8 mouse cellular contexts compared by ENCODE assay signal in the genomic region with DNA sequence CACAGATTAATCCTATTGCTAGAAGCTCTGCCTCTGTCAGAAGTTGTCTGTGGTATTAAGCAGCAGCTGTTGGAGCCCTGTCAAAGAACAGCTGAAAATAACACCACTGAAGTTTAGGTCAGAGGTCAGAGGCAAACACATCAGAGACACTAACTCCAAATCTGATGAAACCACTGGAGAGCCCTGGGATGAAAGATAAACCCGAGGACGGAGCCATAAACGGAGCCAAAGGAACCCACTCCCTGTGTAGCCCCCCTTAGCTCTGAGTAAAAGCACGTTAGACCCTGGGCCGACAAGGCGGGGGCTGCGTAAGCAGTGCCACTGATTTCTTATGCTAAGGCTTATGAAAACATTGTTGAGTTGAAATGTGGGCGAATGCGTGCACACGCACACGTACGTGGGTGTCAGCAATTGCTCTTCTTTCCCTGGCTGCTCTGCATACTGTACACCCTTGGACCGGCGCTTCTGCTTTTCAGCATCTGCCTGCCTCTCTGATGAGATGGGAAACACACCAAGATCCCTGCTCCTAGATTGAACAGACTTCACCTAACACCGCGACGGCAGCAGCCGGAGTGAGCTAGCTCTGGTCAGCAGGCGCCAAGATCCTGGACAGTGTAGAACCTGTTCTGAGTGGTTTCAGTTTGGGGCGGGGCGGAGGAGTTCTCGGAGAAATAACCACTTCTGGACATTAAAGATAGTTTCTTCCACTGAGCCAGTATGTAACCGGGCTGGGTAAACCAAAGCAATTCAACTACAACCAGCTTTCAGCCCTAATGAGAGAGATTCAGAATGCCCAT. TPM values are rescaled to one million over a fixed set of nuclear protein-coding genes. Genes with fewer than 3 reads are reported as not detected.
A peak's percentile ranks its signal among the peaks of the same experiment; 100 is the strongest.
DNase-seq lines count a peak whose midpoint lies in the region; ATAC-seq and TF ChIP-seq lines count a peak whose summit lies in the region.

No protein-coding gene starts in this region.

- H3K4me3 ChIP-seq in E14TG2a.4 (replicated peaks; ENCODE audit: low read length), result peak overlapping the region; percentile 64
- peak overlapping the region; percentile 30 for H3K4me3 ChIP-seq in cortical plate, adult 2 months (ENCODE audit: insufficient read depth, low read length)
- peak overlapping the region; percentile 14; the same call in 1 of the 2 replicates for H3K4me3 ChIP-seq in kidney, adult 2 months (ENCODE audit: insufficient read depth, low read depth, low read length)
- H3K4me3 ChIP-seq in midbrain, postnatal 0 days (ENCODE audit: low read depth, low read length), result peak overlapping the region; percentile 5; the same call in 1 of the 2 replicates

- H3K27me3 ChIP-seq in E14TG2a.4 (ENCODE audit: insufficient read depth, low read length), result peaks cover 19% of the 10 kb centered on the region
- no peaks in the 10 kb centered on the region for H3K27me3 ChIP-seq in kidney, adult 2 months (replicated peaks; ENCODE audit: control insufficient read depth, insufficient read depth, low read length)
- no peaks in the 10 kb centered on the region for H3K27me3 ChIP-seq in midbrain, postnatal 0 days (ENCODE audit: insufficient read depth, low read length)

- DNase-seq in heart, adult 8-10 months (ENCODE audit: low spot score), result peak; percentile 60
- DNase-seq in kidney, adult 2 months, result peak; percentile 89
- peak; percentile 24 for DNase-seq in liver
- DNase-seq in midbrain, postnatal 0 days (ENCODE audit: low spot score), result peak; percentile 17
- DNase-seq in thymus, postnatal 25 days, result no peak
- no peak for DNase-seq in adrenal gland, postnatal 25 days

- no peaks in the 10 kb centered on the region for H3K36me3 ChIP-seq in E14TG2a.4 (ENCODE audit: insufficient read depth, low read length)
- no peaks in the 10 kb centered on the region for H3K36me3 ChIP-seq in kidney, adult 2 months (ENCODE audit: control insufficient read depth, insufficient read depth, low read length)
- H3K36me3 ChIP-seq in midbrain, postnatal 0 days (ENCODE audit: insufficient read depth, low read length), result no peaks in the 10 kb centered on the region

- no peak for TF ChIP-seq CTCF in E14TG2a.4 (conservative IDR thresholded peaks at IDR 0.05; ENCODE audit: low read length)
- TF ChIP-seq CTCF in cortical plate, adult 2 months (IDR thresholded peaks at IDR 0.05; ENCODE audit: extremely low read depth, insufficient read depth, low read length), result no peak
- TF ChIP-seq CTCF in kidney, adult 2 months (conservative IDR thresholded peaks at IDR 0.05; ENCODE audit: insufficient read depth, insufficient read length, low read depth, low read length), result no peak
- no peak for TF ChIP-seq CTCF in midbrain, postnatal 0 days (IDR thresholded peaks at IDR 0.05)

- H3K9ac ChIP-seq in midbrain, postnatal 0 days (replicated peaks; ENCODE audit: low read length, poor library complexity, severe bottlenecking), result no peak overlapping the region; the same call in 1 of the 2 replicates

- H3K4me2 ChIP-seq in midbrain, postnatal 0 days (ENCODE audit: low read depth, low read length, poor library complexity, severe bottlenecking), result peak overlapping the region; percentile 16

- ATAC-seq in midbrain, postnatal 0 days (ENCODE audit: low FRiP score), result peak; percentile 53

- TF ChIP-seq POLR2A in cortical plate, adult 2 months (IDR thresholded peaks at IDR 0.05; ENCODE audit: extremely low read depth, insufficient read depth, low read length), result peak; percentile 24; the same call in 1 of the 2 replicates
- peak; percentile 37 for TF ChIP-seq POLR2A in kidney, adult 2 months (IDR thresholded peaks at IDR 0.05; ENCODE audit: low read depth, low read length)

- H3K27ac ChIP-seq in cortical plate, adult 2 months (ENCODE audit: insufficient read depth, low read length), result peak overlapping the region; percentile 84
- peak overlapping the region; percentile 100 for H3K27ac ChIP-seq in kidney, adult 2 months (ENCODE audit: insufficient read depth, low read depth, low read length)
- peak overlapping the region; percentile 28 for H3K27ac ChIP-seq in midbrain, postnatal 0 days (ENCODE audit: low read depth, low read length)

- H3K4me1 ChIP-seq in E14TG2a.4 (replicated peaks; ENCODE audit: low read depth, low read length), result peaks cover 72% of the 10 kb centered on the region
- no peaks in the 10 kb centered on the region; the same call in 1 of the 2 replicates for H3K4me1 ChIP-seq in cortical plate, adult 2 months (ENCODE audit: control insufficient read depth, insufficient read depth, low read length)
- peaks cover 46% of the 10 kb centered on the region for H3K4me1 ChIP-seq in kidney, adult 2 months (ENCODE audit: control insufficient read depth, insufficient read depth, low read length)
- H3K4me1 ChIP-seq in midbrain, postnatal 0 days (ENCODE audit: insufficient read depth, low read length), result peaks cover 15% of the 10 kb centered on the region

- WGBS in kidney, adult 2 months, result 20% methylated on average over 23 of the region's 23 CpGs
- 30% methylated on average over 23 of the region's 23 CpGs for WGBS in midbrain, postnatal 0 days

- H3K9me3 ChIP-seq in E14TG2a.4 (ENCODE audit: low read length), result no peaks in the 10 kb centered on the region
- H3K9me3 ChIP-seq in midbrain, postnatal 0 days (ENCODE audit: low read length), result no peaks in the 10 kb centered on the region

RNA-seq across cellular contexts. Expression of gene Ccdc141, which starts 1.2 kb away (rescaled TPM):
- polyA plus RNA-seq in cortical plate, adult 2 months (2012; rRNA removed), result 11.2 and 12.6 TPM in 2 replicates
- total RNA-seq in heart, adult 8-10 months (2022), result 100 to 1,000 TPM; 169 to 239 (median 208) TPM
- 12.8 and 16.0 TPM in 2 replicates for polyA plus RNA-seq in kidney, adult 2 months (2012; rRNA removed)
- total RNA-seq in midbrain, postnatal 0 days (2014; rRNA removed), result 7.9 and 10.2 TPM in 2 replicates
- 7.1 and 9.1 TPM in 2 replicates for polyA plus RNA-seq in midbrain, postnatal 0 days (2015; fragmentation: Nextera tagmentation; extraction: Ambion mirVana)
- 5.8 and 10.7 TPM in 2 replicates for total RNA-seq in adrenal gland, postnatal 25 days (2021)

Comparison
In these comparisons a context has a peak if more than half of its experiments do, and no peak if none do; other contexts are left out.
1. H3K4me3 ChIP-seq: peak in every context shown above with its lines; median percentile 64 in E14TG2a.4; 30 in cortical plate, adult 2 months; 14 in kidney, adult 2 months; 5 in midbrain, postnatal 0 days.
2. H3K27ac ChIP-seq: peak in every context shown above with its lines; median percentile 100 in kidney, adult 2 months; 84 in cortical plate, adult 2 months; 28 in midbrain, postnatal 0 days.
3. DNase-seq: peak in heart, adult 8-10 months (single experiment), kidney, adult 2 months (single experiment), liver (single experiment) and midbrain, postnatal 0 days (single experiment); none in thymus, postnatal 25 days (single experiment) and adrenal gland, postnatal 25 days (single experiment).
4. RNA of gene Ccdc141, which starts 1.2 kb away (total RNA-seq): 169 to 239 TPM in heart, adult 8-10 months; 5.8 to 10.7 TPM in adrenal gland, postnatal 25 days and 7.9 to 10.2 TPM in midbrain, postnatal 0 days; every median in the first group is over 10 times any median in the second.